In the genomic region with DNA sequence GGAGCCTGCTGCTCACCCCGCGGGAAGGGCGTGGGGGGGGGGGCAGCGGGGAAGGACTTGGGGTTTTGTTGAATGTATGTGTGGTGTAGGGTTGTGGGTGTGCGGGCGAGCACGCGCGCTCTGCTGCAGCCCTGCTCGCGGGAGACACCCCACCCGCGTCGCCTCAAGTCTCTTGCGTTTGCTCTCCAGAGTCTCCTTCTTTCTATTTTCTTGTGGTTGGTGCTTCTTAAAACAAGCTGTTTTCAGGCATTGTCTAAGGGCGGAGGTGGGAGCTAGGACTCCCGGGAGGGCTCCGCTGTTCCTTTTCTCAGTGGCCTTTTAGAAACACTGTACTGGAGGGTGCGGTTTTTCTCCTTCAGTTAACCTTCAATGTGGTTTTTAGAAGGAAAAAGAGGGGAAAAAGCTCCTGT, we compare ENCODE assay signal across 7 mouse cellular contexts. TPM values are rescaled to one million over a fixed set of nuclear protein-coding genes. Genes with fewer than 3 reads are reported as not detected.
DNase-seq lines count a peak whose midpoint lies in the region; ATAC-seq and TF ChIP-seq lines count a peak whose summit lies in the region.

Gene Tmsb10 (minus strand): TSS at position 87 of the 410 bp plus-strand sequence.

- H3K27me3 ChIP-seq in thymus, adult 2 months (ENCODE audit: control insufficient read depth, insufficient read depth, low read length), result no peaks in the 10 kb centered on the region
- H3K27me3 ChIP-seq in heart, embryonic 10.5 days (ENCODE audit: insufficient read depth, poor library complexity, severe bottlenecking), result no peaks in the 10 kb centered on the region

- TF ChIP-seq CTCF in thymus, adult 2 months (IDR thresholded peaks at IDR 0.05; ENCODE audit: borderline replicate concordance, control insufficient read depth, extremely low read depth, insufficient read depth, low read length, poor library complexity), result no peak

- peak within 1 kb of the TSS; percentile 62 for H3K27ac ChIP-seq in thymus, adult 2 months (ENCODE audit: control insufficient read depth, insufficient read depth, low read length)
- H3K27ac ChIP-seq in brown adipose tissue, adult 24 weeks (replicated peaks; ENCODE audit: low read depth, low read length), result peak within 1 kb of the TSS; percentile 54
- peak within 1 kb of the TSS; percentile 98 for H3K27ac ChIP-seq in heart, embryonic 10.5 days

- no peaks in the 10 kb centered on the region for H3K36me3 ChIP-seq in thymus, adult 2 months (ENCODE audit: control insufficient read depth, insufficient read depth, low read length)
- no peaks in the 10 kb centered on the region for H3K36me3 ChIP-seq in heart, embryonic 10.5 days

- H3K9me3 ChIP-seq in heart, embryonic 10.5 days, result no peaks in the 10 kb centered on the region

- peaks cover 55% of the 10 kb centered on the region for H3K4me1 ChIP-seq in thymus, adult 2 months (replicated peaks; ENCODE audit: control insufficient read depth, insufficient read depth, low read length)
- peaks cover 14% of the 10 kb centered on the region; the same call in 1 of the 2 replicates for H3K4me1 ChIP-seq in brown adipose tissue, adult 24 weeks (ENCODE audit: control insufficient read depth, insufficient read depth, insufficient read length, low read length)
- H3K4me1 ChIP-seq in heart, embryonic 10.5 days, result peaks cover 19% of the 10 kb centered on the region

- no peak for ATAC-seq in monocyte, adult 5-6 weeks (replicated peaks; ENCODE audit: insufficient number of reproducible peaks, low FRiP score, low TSS enrichment, poor library complexity, severe bottlenecking)

- DNase-seq in thymus, adult 2 months, result no peak
- no peak for DNase-seq in thymus, postnatal 10 days (ENCODE audit: low spot score in 2 of 2)
- DNase-seq in heart, embryonic 10.5 days (ENCODE audit: low spot score), result no peak
- no peak for DNase-seq in left cerebral cortex, adult 8-10 months (ENCODE audit: low spot score in 2 of 2)
- no peak for DNase-seq in B cell, adult 2 months

- TF ChIP-seq POLR2A in thymus, adult 2 months (IDR thresholded peaks at IDR 0.05; ENCODE audit: control insufficient read depth, extremely low read depth, insufficient read depth, low read length, poor library complexity), result no peak

- H3K4me3 ChIP-seq in thymus, adult 2 months (ENCODE audit: control insufficient read depth, insufficient read depth, low read length), result peak within 1 kb of the TSS; percentile 92
- H3K4me3 ChIP-seq in brown adipose tissue, adult 24 weeks (ENCODE audit: insufficient read depth, low read depth, low read length), result peak within 1 kb of the TSS; percentile 87
- H3K4me3 ChIP-seq in heart, embryonic 10.5 days, result peak within 1 kb of the TSS; percentile 95

- under 1% methylated on average over 19 of the region's 19 CpGs for WGBS in thymus, adult 2 months
- 1% methylated on average over 19 of the region's 19 CpGs for WGBS in heart, embryonic 10.5 days

RNA-seq across cellular contexts. Expression of gene Tmsb10, which starts in this region (rescaled TPM):
- 177 and 186 TPM in 2 replicates for polyA plus RNA-seq in thymus, adult 2 months (2012; rRNA removed)
- polyA plus RNA-seq in brown adipose tissue, adult 24 weeks (2012; ENCODE audit: insufficient read depth, insufficient read length, missing spikeins), result 76.5 and 141 TPM in 2 replicates
- 1,830 and 2,375 TPM in 2 replicates for polyA plus RNA-seq in heart, embryonic 10.5 days (2016; fragmentation: Nextera tagmentation; extraction: Ambion mirVana)
- total RNA-seq in left cerebral cortex, adult 8-10 months (2022), result 100 to 1,000 TPM; 329 to 544 (median 431) TPM
- 1,040 to 2,074 TPM (median 1,179 TPM) in 3 replicates for total RNA-seq in monocyte, adult 5-6 weeks (2017)
